Mouse (Mus musculus) left cerebral cortex, adult 18-20 months (tissue): ENCODE results near the gene Gm7358. TPM values are rescaled to one million over a fixed set of nuclear protein-coding genes. Genes with fewer than 3 reads are reported as not detected.
"Not testable (repeated sequence)": the region's sequence is repeated elsewhere in the genome, so short reads cannot be mapped to it uniquely, and the experiment has no call there.

Experiments
- DNase-seq, 2 experiments: peaks; one replicate each; pipeline ENCODE4 v3.0.0; 2021 to 2022; ENCODE audit warnings: low spot score in 2 of 2, mixed read lengths in 1 of 2
- long read RNA-seq, 2 experiments: library from polyadenylated mRNA; stranded (forward); transcript quantifications; one replicate each; pipeline ENCODE4 v2.0.0; 2021
- total RNA-seq, 2 experiments: library from RNA; stranded (reverse); gene quantifications; 2 replicates each; pipeline ENCODE4 v1.2.3; 2021

Gm7358 gene
- not detected for total RNA-seq
- long read RNA-seq, experiment 1: 0 reads
- long read RNA-seq, experiment 2: 0 reads

- DNase-seq: not testable (repeated sequence)
Measured at GRCm38 (mm10) chr17:14059431-14059830, at the start of gene Gm7358. Gene Gm7358, minus strand, starts transcription at chr17:14059531.

GRCm38 (mm10) chr17:14103018-14103417 lies 43.7 kb upstream of the Gm7358 start:
- peak in 1 of 2 experiments; percentile 12 for DNase-seq

DNA sequence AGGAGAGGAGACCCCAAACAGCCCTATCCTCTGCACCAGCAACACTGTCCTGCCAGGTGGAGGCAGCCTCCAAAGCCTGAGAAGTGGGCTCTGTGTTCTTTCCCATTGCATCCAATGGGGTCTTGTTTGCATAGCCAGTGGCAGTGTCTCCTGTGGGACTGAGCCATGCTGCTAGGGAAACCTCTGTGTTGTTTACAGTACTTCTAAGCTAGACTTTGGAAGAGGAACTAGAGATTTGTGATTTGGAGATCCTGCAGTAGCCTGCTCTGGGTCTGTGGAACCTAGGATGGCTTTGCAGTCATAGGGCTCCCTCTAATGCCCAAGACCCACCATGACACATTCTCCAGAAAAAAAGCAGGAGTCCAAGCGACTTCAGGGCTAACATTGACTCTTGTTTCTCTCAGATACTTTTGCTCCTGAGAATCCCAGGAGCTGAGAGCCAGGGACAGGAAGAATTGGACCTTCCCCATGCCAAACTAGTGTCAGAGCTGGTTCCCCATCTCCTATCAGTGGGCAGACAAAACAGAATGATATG lies 42.2 kb upstream of the Gm7358 start:
- DNase-seq: peak; percentile 7 to 22

DNA sequence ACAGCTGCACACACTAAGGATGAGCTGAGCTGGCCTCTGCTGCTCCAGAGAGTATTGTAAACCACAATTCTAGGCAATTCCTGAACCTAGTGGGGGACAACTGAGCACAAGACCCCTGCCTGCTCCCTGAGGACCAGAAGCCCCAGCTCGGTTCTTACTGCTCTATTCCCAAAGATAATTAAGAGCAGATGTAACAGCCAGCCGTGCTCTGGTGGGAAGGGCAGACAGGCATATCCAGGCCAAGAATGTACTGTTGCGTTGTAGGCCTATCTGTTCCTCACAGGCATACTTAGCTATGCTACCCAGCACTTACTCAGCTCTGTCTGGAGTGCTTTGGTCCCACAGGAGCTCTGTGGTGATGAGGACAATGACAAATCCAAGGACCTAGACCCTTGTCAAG lies 40.6 kb upstream of the Gm7358 start:
- not testable (repeated sequence) for DNase-seq

- DNase-seq: not testable (repeated sequence)
Measured at GRCm38 (mm10) chr17:14094165-14094564, 34.8 kb upstream of the Gm7358 start.

GRCm38 (mm10) chr17:14086629-14087028 lies 27.3 kb upstream of the Gm7358 start:
- DNase-seq: not testable (repeated sequence)

DNA sequence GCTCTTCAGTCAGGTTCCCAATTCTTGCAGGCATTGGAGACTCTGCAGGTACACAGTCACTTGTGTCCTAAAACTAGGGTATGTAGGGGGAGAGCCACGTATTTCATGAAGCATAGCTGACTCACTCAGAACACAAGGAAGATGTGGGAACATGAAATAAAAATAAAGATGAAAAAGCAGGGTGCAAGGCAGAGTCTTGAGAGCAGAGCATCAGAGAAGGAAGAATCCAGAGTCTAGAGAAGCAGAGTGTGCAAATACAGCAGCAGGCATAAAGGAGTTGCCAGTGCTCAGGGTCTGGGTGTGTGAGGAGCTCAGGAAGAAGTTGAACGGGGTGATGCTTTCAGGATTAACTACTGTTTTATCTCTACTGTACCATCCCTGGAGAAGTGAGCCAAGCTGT lies 17.5 kb downstream of the Gm7358 start:
- not testable (repeated sequence) for DNase-seq

- not testable (repeated sequence) for DNase-seq
Measured at GRCm38 (mm10) chr17:14037012-14037411, 22.3 kb downstream of the Gm7358 start.

GRCm38 (mm10) chr17:14036113-14036512 lies 23.2 kb downstream of the Gm7358 start:
- DNase-seq: not testable (repeated sequence)

Other genes starting within 250 kb of the Gm7358 start
- gene Gm7168, start 111.2 kb downstream of the Gm7358 start, total RNA-seq: not detected
- gene Gm7356, start 55.8 kb downstream of the Gm7358 start, total RNA-seq: not detected
- gene Dact2, start 144.8 kb upstream of the Gm7358 start, total RNA-seq: 10 to 100 TPM; 68.0 to 88.0 TPM
- gene Smoc2, start 220.0 kb upstream of the Gm7358 start, total RNA-seq: 10 to 100 TPM; 15.6 to 18.3 TPM